Mouse (Mus musculus): ENCODE measurements at regions not wholly inside any gene's neighbourhood (a gene's known extent, or its start where the extent isn't known, plus 50 kb on each side); places are given as distances from the start of the nearest gene placed in this dataset.

GRCm38 (mm10) chr7:106440900-106441506 is 225.9 kb upstream of the Gvin1 start:
- intact Hi-C loops (cut with DNase I): loop anchor here (10.0 kb wide), 1 partner anchor 104 kb away; no protein-coding TSS in a partner anchor
- DNase-seq (ENCODE audit: low spot score): no peak
